Mouse (Mus musculus) heart, postnatal 0 days (tissue): ENCODE measurements at regions not wholly inside any gene's neighbourhood (a gene's known extent, or its start where the extent isn't known, plus 50 kb on each side); places are given as distances from the start of the nearest gene placed in this dataset.

Experiments used
- ATAC-seq: fragments of 200-750 bp; cut with Nextera tagmentation; 2 replicates; pipeline ENCODE4 v1.8.0; 2017; ENCODE audit warnings: low read depth, moderate number of reproducible peaks, moderate library complexity; ENCODE audit not compliant: insufficient read depth
- DNase-seq: peaks from one replicate; pipeline ENCODE4 v3.0.0-alpha.2; 2016; ENCODE audit warnings: low spot score
- H3K27ac ChIP-seq: fragments of 300-500 bp; sonication (generic); 2 replicates; pipeline ENCODE4 v1.5.1; 2014; ENCODE audit warnings: low read depth, mild to moderate bottlenecking
- H3K27me3 ChIP-seq: fragments of 300-500 bp; sonication (generic); 2 replicates; pipeline ENCODE4 v1.6.1; 2014; ENCODE audit warnings: low read length, mixed read lengths; ENCODE audit not compliant: control insufficient read depth, insufficient read depth
- H3K36me3 ChIP-seq: fragments of 300-500 bp; sonication (generic); replicated peaks from 2 replicates; pipeline ENCODE4 v1.6.1; 2014; ENCODE audit warnings: low read length, mixed read lengths; ENCODE audit not compliant: control insufficient read depth, insufficient read depth
- H3K4me1 ChIP-seq: fragments of 300-500 bp; sonication (generic); 2 replicates; pipeline ENCODE4 v1.6.1; 2014; ENCODE audit warnings: antibody characterized with exemption; ENCODE audit not compliant: control insufficient read depth, insufficient read depth
- H3K4me2 ChIP-seq: fragments of 300-500 bp; sonication (generic); 2 replicates; pipeline ENCODE4 v1.6.1; 2014; ENCODE audit warnings: low read depth, mild to moderate bottlenecking, low read length, moderate library complexity
- H3K4me3 ChIP-seq: fragments of 300-500 bp; sonication (generic); 2 replicates; pipeline ENCODE4 v1.5.1; 2014; ENCODE audit warnings: low read depth, low read length
- H3K9ac ChIP-seq: fragments of 300-500 bp; sonication (generic); replicated peaks from 2 replicates; pipeline ENCODE4 v1.6.1; 2014; ENCODE audit warnings: low read depth, low read length, mixed read lengths
- H3K9me3 ChIP-seq: fragments of 300-500 bp; sonication (generic); replicated peaks from 2 replicates; pipeline ENCODE4 v1.6.1; 2016; ENCODE audit warnings: low read length; ENCODE audit not compliant: control insufficient read depth
- CTCF ChIP-seq: IDR thresholded peaks from 2 replicates; pipeline ENCODE4 v1.5.1; 2016; ENCODE audit warnings: antibody characterized with exemption, control low read depth, low read depth
- EP300 ChIP-seq: IDR thresholded peaks from 2 replicates; pipeline ENCODE4 v1.6.1; 2016; ENCODE audit warnings: antibody characterized with exemption, low read depth
- WGBS: fragments of 180-500 bp; shearing (Covaris S2); extraction: QIAGEN DNeasy Blood & Tissue Kit; methylation state at CpG from one replicate; pipeline ENCODE4 v1.1.7; 2014; 5-methylcytosine and 5-hydroxymethylcytosine counted together

- peak; percentile 97 for ATAC-seq
- peak; percentile 64 for DNase-seq
Measured at GRCm38 (mm10) chr6:59968701-59969100, 542.6 kb upstream of the Gprin3 start.

GRCm38 (mm10) chr6:59968222-59968621, 542.1 kb upstream of the Gprin3 start:
- TF ChIP-seq EP300: no peak
- no peak for TF ChIP-seq CTCF
- DNase-seq: no peak

More at GRCm38 (mm10) chr6:59968701-59969100, 542.6 kb upstream of the Gprin3 start:
- Histone ChIP-seq H3K9me3 (no peaks in the 10 kb centered on the region), H3K4me3 (no peak overlapping the region), H3K36me3 (no peaks in the 10 kb centered on the region), H3K4me1 (no peaks in the 10 kb centered on the region), H3K27ac (no peak overlapping the region), H3K9ac (no peak overlapping the region), H3K4me2 (no peak overlapping the region), H3K27me3 (no peaks in the 10 kb centered on the region)
- WGBS: 12% methylated on average over 1 of the region's 1 CpGs
- TF ChIP-seq CTCF (no peak), EP300 (no peak)

GRCm38 (mm10) chr6:59935046-59935445, 509.0 kb upstream of the Gprin3 start:
- no peaks in the 10 kb centered on the region for H3K27me3 ChIP-seq
- 70% methylated on average over 3 of the region's 3 CpGs for WGBS
- H3K4me1 ChIP-seq: no peaks in the 10 kb centered on the region
- no peak for DNase-seq
- H3K4me2 ChIP-seq: no peak overlapping the region
- no peaks in the 10 kb centered on the region for H3K9me3 ChIP-seq
- no peak overlapping the region for H3K27ac ChIP-seq
- TF ChIP-seq EP300 (no peak), CTCF (no peak)
- no peak overlapping the region for H3K4me3 ChIP-seq
- no peak for ATAC-seq
- no peaks in the 10 kb centered on the region for H3K36me3 ChIP-seq
- H3K9ac ChIP-seq: no peak overlapping the region

More at GRCm38 (mm10) chr6:59968222-59968621, 542.1 kb upstream of the Gprin3 start:
- H3K27me3 ChIP-seq: no peaks in the 10 kb centered on the region
- H3K4me3 ChIP-seq: no peak overlapping the region
- ATAC-seq: peak; percentile 63
- 54% methylated on average over 4 of the region's 4 CpGs for WGBS
- no peak overlapping the region for H3K4me2 ChIP-seq
- H3K9ac ChIP-seq: no peak overlapping the region
- H3K27ac ChIP-seq: no peak overlapping the region
- no peaks in the 10 kb centered on the region for H3K4me1 ChIP-seq
- H3K36me3 ChIP-seq: no peaks in the 10 kb centered on the region
- H3K9me3 ChIP-seq: no peaks in the 10 kb centered on the region

DNA sequence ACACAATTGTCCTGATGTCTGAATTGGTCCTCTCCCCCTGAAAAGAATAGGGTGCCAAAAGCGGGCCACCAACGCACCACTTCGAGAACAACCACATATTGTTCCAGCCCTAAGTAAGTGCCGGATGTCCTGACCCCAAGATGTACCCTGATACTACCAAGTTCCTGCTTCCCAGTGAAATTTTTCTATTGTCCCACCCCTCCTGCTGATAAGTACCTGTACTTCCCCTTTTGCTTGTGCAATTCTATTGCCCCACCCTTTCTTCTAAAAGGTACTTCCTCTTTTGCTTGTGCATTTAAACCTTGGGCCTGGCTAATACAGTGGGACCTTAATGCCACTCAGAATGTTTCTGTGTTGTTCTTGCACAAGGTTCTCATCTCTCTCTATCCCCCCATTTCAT, 473.7 kb upstream of the Gprin3 start:
- 71% methylated on average over 4 of the region's 4 CpGs for WGBS
- TF ChIP-seq EP300: no peak
- no peaks in the 10 kb centered on the region for H3K27me3 ChIP-seq
- no peaks in the 10 kb centered on the region for H3K36me3 ChIP-seq
- no peaks in the 10 kb centered on the region for H3K9me3 ChIP-seq
- no peak overlapping the region for H3K4me3 ChIP-seq
- no peak for ATAC-seq
- DNase-seq: no peak
- H3K4me2 ChIP-seq: no peak overlapping the region
- no peaks in the 10 kb centered on the region for H3K4me1 ChIP-seq
- no peak overlapping the region for H3K9ac ChIP-seq
- H3K27ac ChIP-seq: no peak overlapping the region
